Mouse (Mus musculus) cerebellum, adult 9-11 months (tissue): ENCODE measurements around the gene Mctp1.
"Not testable (repeated sequence)": the region's sequence is repeated elsewhere in the genome, so short reads cannot be mapped to it uniquely, and the experiment has no call there.

ENCODE experiments used
- DNase-seq: peaks from one replicate; pipeline ENCODE4 v3.0.0; 2022

Mctp1 gene

DNA sequence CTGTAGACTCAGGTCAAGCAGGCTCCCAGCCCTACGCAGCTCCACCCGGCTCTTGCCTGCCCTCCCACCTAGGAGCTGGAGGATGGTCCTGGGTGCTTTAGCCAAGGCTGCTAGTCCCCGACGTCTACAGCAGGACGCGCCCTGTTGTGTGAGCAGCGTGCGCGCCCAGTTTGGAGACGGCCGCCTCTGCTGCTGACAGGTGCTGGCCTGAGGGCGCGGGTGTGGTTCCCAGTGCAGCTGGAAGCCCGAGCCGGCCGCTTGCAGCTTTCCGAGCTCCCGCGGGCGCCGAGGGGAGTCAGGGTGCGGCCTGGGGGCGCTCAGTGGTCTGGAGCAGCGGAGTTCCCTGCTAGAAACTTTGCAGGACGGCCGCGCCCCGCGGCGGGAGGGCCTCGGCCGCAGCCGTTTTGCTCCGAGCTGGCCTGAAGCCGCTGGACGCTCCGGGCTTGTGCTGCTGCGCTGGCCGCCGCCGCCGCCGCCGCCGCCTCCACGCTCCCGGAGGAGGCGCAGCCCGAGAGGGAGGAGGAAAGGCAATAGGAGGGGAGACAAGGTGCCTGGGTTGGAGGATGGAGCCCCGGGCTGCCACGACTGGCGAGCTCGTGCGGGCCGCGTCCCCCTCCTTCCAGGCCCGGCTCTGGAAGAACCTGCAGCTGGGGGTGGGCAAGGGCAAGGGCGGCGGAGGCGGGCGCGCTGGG, at the start of gene Mctp1:
Gene Mctp1, plus strand, starts transcription at position 564 of the 692 bp plus-strand sequence.
- peak; percentile 83 for DNase-seq

DNA sequence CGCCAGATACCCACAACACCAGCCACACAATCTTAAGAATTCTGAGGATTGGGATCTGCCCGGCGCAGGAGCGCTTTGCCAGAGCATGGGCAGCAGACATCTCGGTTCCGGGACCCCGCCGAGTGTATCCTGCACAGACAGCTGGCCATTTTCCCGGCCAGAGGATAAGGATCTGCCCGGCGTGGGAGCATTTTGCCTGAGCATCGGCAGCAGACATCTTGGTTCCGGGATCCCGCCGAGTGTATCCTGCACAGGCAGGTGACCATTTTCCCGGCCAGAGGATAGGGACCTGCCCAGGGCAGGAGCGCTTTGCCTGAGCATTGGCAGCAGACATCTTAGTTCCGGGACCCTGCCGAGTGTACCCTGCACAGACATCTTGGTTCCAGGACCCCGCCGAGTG, 38.4 kb upstream of the Mctp1 start:
- DNase-seq: peak; percentile 72

- no peak for DNase-seq
These were observed 25.6 kb upstream of the Mctp1 start for GRCm38 (mm10) chr13:76358720-76359119.

DNA sequence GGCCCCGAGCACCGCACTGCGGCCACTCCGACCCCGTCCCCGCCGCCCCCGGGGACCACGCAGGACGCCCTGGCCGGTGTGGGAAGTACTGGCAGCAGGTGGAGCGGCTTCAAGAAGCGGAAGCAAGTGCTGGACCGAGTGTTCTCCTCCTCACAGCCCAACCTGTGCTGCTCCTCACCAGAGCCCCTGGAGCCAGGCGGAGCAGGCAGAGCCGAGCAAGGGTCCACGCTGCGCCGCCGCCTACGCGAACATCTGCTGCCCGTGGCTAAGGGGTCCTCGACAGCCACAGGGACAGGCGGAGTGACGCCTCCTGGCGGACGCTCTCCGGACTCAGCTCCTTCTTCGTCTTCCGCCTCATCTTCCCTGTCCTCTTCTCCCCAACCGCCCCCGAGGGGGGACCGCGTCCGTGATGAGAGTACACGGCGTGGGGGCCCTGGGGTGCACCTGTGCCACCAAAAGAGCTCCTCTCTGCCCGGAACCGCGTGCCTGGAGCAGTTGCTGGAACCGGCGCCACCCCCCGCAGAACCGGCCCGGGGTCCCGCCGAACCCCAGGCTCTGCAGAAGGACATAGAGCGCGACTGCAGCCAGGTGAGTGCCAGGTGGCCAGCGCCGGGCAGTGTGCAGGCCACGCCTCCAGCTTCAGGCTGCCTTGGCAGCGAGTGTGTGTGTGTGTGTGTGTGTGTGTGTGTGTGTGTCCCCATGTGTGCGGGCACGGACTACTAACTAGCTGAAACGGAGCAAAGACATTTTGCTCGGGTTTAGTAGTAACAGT, 515 bp downstream of the Mctp1 start:
- peak; percentile 87 for DNase-seq

- no peak for DNase-seq
These were observed 4.3 kb downstream of the Mctp1 start for GRCm38 (mm10) chr13:76388615-76389014.

DNA sequence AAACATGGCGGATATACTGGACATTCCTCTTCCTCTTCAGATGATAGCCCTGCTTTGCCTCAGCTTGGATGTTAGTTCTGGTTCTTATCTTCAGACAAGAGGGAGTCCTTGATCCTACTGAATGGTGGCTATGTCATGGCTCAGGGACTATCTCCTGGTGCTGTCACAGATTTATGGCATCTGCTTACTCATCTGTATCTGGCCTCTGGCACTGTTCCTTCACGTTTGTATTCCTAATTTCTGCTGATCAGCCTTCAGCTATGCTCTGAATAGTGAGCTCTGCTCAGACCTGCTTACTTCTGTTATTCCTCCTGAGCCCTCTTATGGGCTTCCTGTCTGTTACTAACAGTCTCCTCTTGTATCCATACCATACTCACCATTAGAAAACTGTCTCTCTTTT, 7.6 kb downstream of the Mctp1 start:
- no peak for DNase-seq

GRCm38 (mm10) chr13:76393106-76393505, 8.8 kb downstream of the Mctp1 start:
- DNase-seq: no peak

DNA sequence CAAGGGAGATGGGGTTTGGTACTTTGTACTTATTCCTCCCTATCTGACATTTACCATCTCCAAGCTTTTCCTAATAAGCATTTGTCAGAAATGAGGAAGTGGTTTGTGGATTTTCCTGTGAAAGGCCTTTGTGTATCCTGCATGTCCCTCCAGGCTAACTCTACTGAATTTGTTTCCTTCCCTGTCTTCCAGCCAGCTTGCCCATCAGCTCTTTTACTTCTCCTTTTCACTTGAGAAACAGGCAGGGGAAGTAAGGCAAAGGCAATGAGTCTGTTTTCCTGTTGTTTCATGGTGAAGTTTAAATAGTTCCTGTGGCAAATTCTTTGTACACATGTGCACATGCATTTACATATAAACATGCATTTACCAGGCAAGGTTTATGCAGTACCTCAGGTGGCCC, 11.6 kb downstream of the Mctp1 start:
- no peak for DNase-seq

GRCm38 (mm10) chr13:76409296-76409695, 25.0 kb downstream of the Mctp1 start:
- DNase-seq: no peak

DNA sequence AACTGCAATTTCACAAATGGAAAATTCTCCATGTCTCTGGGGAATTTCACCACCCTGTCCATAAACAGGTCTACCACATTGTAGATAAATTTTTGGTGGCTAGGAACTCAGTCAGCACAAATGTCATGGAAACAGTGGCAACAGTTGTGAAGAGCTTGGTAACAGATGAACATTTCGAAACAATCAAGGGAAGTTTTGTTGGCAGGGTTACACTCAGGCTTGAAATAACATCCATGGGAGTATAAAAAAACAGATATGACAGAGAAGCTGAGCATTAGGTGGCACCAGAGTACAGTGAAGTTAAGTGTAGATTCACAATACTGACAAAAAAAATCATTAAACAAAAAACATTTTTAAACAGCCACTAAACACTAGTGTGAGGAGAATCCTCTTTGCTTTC, 26.3 kb downstream of the Mctp1 start:
- no peak for DNase-seq

DNA sequence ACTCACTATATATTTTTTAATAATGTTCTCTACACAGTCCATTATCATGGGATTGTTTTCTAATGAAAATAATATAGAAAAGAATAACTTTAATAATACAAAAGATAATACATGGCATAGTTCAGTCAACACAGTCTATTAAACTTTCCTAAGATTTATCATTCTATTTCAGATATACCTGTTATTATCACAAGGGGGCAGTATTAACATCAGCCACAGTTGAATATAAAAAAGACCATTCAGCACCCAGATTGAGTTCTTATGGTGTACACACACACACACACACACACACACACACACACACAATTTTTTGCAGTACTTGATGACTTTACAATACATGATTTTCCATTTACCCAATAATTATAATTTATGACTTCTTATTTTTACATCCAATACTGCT, 31.0 kb downstream of the Mctp1 start:
- DNase-seq: no peak

GRCm38 (mm10) chr13:76420111-76420510, 35.8 kb downstream of the Mctp1 start:
- DNase-seq: peak; percentile 92

- DNase-seq: no peak
These were observed 36.7 kb downstream of the Mctp1 start for GRCm38 (mm10) chr13:76421075-76421474.

GRCm38 (mm10) chr13:76422124-76422523, 37.8 kb downstream of the Mctp1 start:
- no peak for DNase-seq

GRCm38 (mm10) chr13:76429456-76429855, 45.1 kb downstream of the Mctp1 start:
- DNase-seq: no peak

DNA sequence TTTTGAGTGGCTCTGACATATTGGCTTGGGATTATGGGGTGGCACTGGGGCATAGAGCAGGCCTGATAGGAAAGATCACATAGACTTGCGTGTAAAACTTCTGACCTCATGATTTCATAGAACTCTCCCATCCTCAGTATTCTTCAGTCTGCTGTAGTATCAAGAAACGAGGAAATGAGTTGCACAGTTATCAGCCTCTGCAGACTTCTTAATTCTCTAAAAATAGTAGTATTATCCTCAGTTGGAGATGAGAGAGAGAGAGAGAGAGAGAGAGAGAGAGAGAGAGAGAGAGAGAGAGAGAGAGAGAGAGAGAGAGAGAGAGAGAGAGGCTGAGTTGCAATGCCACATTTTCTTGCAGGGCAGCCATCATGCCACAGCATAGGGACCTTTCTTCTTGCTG, 45.6 kb downstream of the Mctp1 start:
- no peak for DNase-seq

GRCm38 (mm10) chr13:76431946-76432345, 47.6 kb downstream of the Mctp1 start:
- no peak for DNase-seq

DNA sequence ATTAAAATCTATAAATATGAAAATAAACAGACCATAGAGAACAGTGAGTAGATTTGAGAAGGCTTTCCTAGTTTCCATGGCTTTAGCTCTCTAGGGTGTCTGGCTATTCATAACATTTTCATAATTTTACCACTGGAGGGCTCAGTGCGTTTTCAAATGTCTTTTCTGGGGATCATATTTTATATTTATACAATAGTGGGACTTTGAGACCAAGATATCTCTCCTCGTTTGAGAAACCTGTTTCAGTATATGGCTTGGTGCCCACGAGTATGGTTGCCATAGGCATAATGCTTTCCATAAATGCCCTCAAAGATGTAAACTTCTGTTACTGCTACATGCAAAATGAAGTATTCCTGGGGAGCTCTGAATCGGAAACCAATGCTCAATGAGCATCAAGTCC, 49.1 kb downstream of the Mctp1 start:
- no peak for DNase-seq

- peak; percentile 40 for DNase-seq
These were observed 52.1 kb downstream of the Mctp1 start for GRCm38 (mm10) chr13:76436426-76436825.

- no peak for DNase-seq
These were observed 54.4 kb downstream of the Mctp1 start for GRCm38 (mm10) chr13:76438765-76439164.

DNA sequence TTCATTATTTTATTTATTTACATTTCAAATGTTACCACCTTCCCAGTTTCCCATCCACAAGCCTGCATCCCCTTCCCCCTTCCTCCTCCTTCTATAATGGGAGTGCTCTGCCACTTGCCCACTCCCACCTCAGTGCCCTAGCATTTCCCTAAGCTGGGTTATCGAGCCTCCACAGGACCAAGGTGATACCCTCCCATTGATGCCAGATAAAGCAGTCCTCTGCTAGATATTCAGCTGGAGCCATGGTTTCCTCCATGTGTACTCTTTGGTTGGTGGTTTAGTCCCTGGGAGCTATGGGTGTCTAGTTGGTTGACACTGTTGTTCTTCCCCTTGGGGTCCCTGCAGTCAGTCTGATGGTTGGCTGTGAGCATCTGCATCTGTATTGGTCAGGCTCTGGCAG, 61.7 kb downstream of the Mctp1 start:
- DNase-seq: no peak

- no peak for DNase-seq
These were observed 63.2 kb downstream of the Mctp1 start for GRCm38 (mm10) chr13:76447528-76447927.

DNA sequence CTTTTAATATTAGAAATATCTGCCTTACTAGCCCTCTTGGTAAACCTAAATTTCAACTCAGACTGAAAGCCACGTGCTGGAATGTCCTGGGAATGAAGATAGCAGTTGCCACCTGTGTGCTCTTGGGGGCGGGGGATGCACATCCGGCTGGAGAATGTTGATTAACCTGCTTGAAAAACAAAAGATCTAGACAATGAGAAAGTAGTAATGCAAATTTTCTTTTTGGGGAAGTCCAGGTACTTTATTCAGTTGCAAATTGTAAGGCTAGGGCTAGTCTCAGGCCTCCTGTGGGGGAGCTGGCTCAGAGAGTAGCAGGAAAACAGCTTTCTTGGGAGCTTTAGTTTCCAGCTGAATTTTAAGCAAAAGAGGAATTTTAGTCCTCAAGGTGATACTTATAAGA, 67.2 kb downstream of the Mctp1 start:
- not testable (repeated sequence) for DNase-seq

- DNase-seq: no peak
These were observed 97.3 kb downstream of the Mctp1 start for GRCm38 (mm10) chr13:76481601-76482000.

DNA sequence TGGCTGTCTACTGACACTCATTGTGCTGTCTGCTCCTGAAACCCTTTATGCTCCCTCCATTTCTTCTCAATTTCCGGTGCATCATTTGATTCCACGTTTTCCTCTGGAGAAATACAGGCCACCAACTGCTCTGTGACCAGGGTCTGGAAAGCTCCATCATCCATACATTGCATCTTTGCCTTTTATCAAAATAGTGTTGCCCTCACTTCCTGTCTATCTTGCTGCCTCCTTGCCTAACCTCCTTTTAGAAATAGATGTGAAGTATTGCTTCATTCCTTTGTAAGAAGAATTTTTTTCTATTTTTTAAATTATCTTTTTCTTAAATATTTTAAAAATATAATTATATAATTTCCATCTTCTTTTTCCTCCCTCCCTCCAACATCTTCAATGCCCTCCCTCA, 98.7 kb downstream of the Mctp1 start:
- no peak for DNase-seq
